Mouse (Mus musculus): ENCODE measurements around the gene Lpin2. TPM values are rescaled to one million over a fixed set of nuclear protein-coding genes. Genes with fewer than 3 reads are reported as not detected.
A peak's percentile ranks its signal among the peaks of the same experiment; 100 is the strongest.

Lpin2 gene
- polyA plus RNA-seq, 1 experiment: 20.7 TPM

GRCm38 (mm10) chr17:71195633-71196391 is 13.5 kb downstream of the Lpin2 start:
- Histone ChIP-seq H3K27ac (ENCODE audit: insufficient read depth, low read length) (peak overlapping the region; percentile 23; the same call in 1 of the 2 replicates), H3K4me3 (ENCODE audit: insufficient read depth, low read length) (no peak overlapping the region), H3K4me1 (ENCODE audit: control insufficient read depth, insufficient read depth, low read length) (peaks cover 30% of the 10 kb centered on the region)
- TF ChIP-seq CTCF (IDR thresholded peaks at IDR 0.05; ENCODE audit: borderline replicate concordance, insufficient read depth, low read length): no peak
- TF ChIP-seq POLR2A (IDR thresholded peaks at IDR 0.05; ENCODE audit: low read depth, low read length): no peak

GRCm38 (mm10) chr17:71196415-71196814 is 14.1 kb downstream of the Lpin2 start:
- no peak for TF ChIP-seq POLR2A (IDR thresholded peaks at IDR 0.05; ENCODE audit: low read depth, low read length)
- Histone ChIP-seq H3K4me3 (ENCODE audit: insufficient read depth, low read length) (no peak overlapping the region), H3K4me1 (ENCODE audit: control insufficient read depth, insufficient read depth, low read length) (peaks cover 30% of the 10 kb centered on the region), H3K27ac (ENCODE audit: insufficient read depth, low read length) (0 out of 2 replicates have a peak overlapping the region, but pooled peaks have one; percentile 25)

- Histone ChIP-seq H3K27ac (ENCODE audit: insufficient read depth, low read length) (no peak overlapping the region), H3K4me3 (ENCODE audit: insufficient read depth, low read length) (no peak overlapping the region), H3K4me1 (ENCODE audit: control insufficient read depth, insufficient read depth, low read length) (peaks cover 19% of the 10 kb centered on the region)
- TF ChIP-seq POLR2A (IDR thresholded peaks at IDR 0.05; ENCODE audit: low read depth, low read length): no peak
- no peak for TF ChIP-seq CTCF (IDR thresholded peaks at IDR 0.05; ENCODE audit: borderline replicate concordance, insufficient read depth, low read length)
Measured at GRCm38 (mm10) chr17:71199346-71199745, 17.0 kb downstream of the Lpin2 start.

GRCm38 (mm10) chr17:71202136-71202535 is 19.8 kb downstream of the Lpin2 start:
- H3K4me1 ChIP-seq (ENCODE audit: control insufficient read depth, insufficient read depth, low read length): peaks cover 7% of the 10 kb centered on the region; the same call in 1 of the 2 replicates
- H3K4me3 ChIP-seq (ENCODE audit: insufficient read depth, low read length): no peak overlapping the region
- no peak overlapping the region for H3K27ac ChIP-seq (ENCODE audit: insufficient read depth, low read length)
- TF ChIP-seq CTCF (IDR thresholded peaks at IDR 0.05; ENCODE audit: borderline replicate concordance, insufficient read depth, low read length) (no peak), POLR2A (IDR thresholded peaks at IDR 0.05; ENCODE audit: low read depth, low read length) (no peak)

GRCm38 (mm10) chr17:71203998-71204808 is 21.8 kb downstream of the Lpin2 start:
- H3K27ac ChIP-seq (ENCODE audit: insufficient read depth, low read length): no peak overlapping the region

GRCm38 (mm10) chr17:71204809-71205091 is 22.4 kb downstream of the Lpin2 start:
- Histone ChIP-seq H3K4me1 (ENCODE audit: control insufficient read depth, insufficient read depth, low read length) (peaks cover 5% of the 10 kb centered on the region; the same call in 1 of the 2 replicates), H3K27ac (ENCODE audit: insufficient read depth, low read length) (no peak overlapping the region), H3K4me3 (ENCODE audit: insufficient read depth, low read length) (no peak overlapping the region)
- TF ChIP-seq POLR2A (IDR thresholded peaks at IDR 0.05; ENCODE audit: low read depth, low read length): no peak
- TF ChIP-seq CTCF (IDR thresholded peaks at IDR 0.05; ENCODE audit: borderline replicate concordance, insufficient read depth, low read length): no peak

More at GRCm38 (mm10) chr17:71203998-71204808, 21.8 kb downstream of the Lpin2 start:
- H3K4me3 ChIP-seq (ENCODE audit: insufficient read depth, low read length): no peak overlapping the region
- TF ChIP-seq POLR2A (IDR thresholded peaks at IDR 0.05; ENCODE audit: low read depth, low read length): no peak
- TF ChIP-seq CTCF (IDR thresholded peaks at IDR 0.05; ENCODE audit: borderline replicate concordance, insufficient read depth, low read length): no peak
- peaks cover 5% of the 10 kb centered on the region; the same call in 1 of the 2 replicates for H3K4me1 ChIP-seq (ENCODE audit: control insufficient read depth, insufficient read depth, low read length)

- H3K4me1 ChIP-seq (ENCODE audit: control insufficient read depth, insufficient read depth, low read length): peaks cover 5% of the 10 kb centered on the region; the same call in 1 of the 2 replicates
- no peak for TF ChIP-seq CTCF (IDR thresholded peaks at IDR 0.05; ENCODE audit: borderline replicate concordance, insufficient read depth, low read length)
- no peak for TF ChIP-seq POLR2A (IDR thresholded peaks at IDR 0.05; ENCODE audit: low read depth, low read length)
- no peak overlapping the region for H3K4me3 ChIP-seq (ENCODE audit: insufficient read depth, low read length)
- no peak overlapping the region for H3K27ac ChIP-seq (ENCODE audit: insufficient read depth, low read length)
Measured at GRCm38 (mm10) chr17:71206136-71206893, 24.0 kb downstream of the Lpin2 start.

GRCm38 (mm10) chr17:71207268-71207667 is 24.9 kb downstream of the Lpin2 start:
- TF ChIP-seq CTCF (IDR thresholded peaks at IDR 0.05; ENCODE audit: borderline replicate concordance, insufficient read depth, low read length): no peak
- no peak for TF ChIP-seq POLR2A (IDR thresholded peaks at IDR 0.05; ENCODE audit: low read depth, low read length)
- Histone ChIP-seq H3K4me3 (ENCODE audit: insufficient read depth, low read length) (no peak overlapping the region), H3K27ac (ENCODE audit: insufficient read depth, low read length) (no peak overlapping the region), H3K4me1 (ENCODE audit: control insufficient read depth, insufficient read depth, low read length) (peaks cover 8% of the 10 kb centered on the region; the same call in 1 of the 2 replicates)

GRCm38 (mm10) chr17:71208376-71208775 is 26.0 kb downstream of the Lpin2 start:
- no peak overlapping the region for H3K4me3 ChIP-seq (ENCODE audit: insufficient read depth, low read length)
- TF ChIP-seq CTCF (IDR thresholded peaks at IDR 0.05; ENCODE audit: borderline replicate concordance, insufficient read depth, low read length): no peak
- TF ChIP-seq POLR2A (IDR thresholded peaks at IDR 0.05; ENCODE audit: low read depth, low read length): no peak
- H3K27ac ChIP-seq (ENCODE audit: insufficient read depth, low read length): no peak overlapping the region
- peaks cover 8% of the 10 kb centered on the region; the same call in 1 of the 2 replicates for H3K4me1 ChIP-seq (ENCODE audit: control insufficient read depth, insufficient read depth, low read length)
